8 mouse cellular contexts compared by ENCODE assay signal in genomic region chr5:73854025-73854773, GRCm38 (mm10).
DNase-seq lines count a peak whose midpoint lies in the region; ATAC-seq lines count a peak whose summit lies in the region.

No protein-coding gene starts in this region.

- 0 out of 2 replicates have a peak, but pooled peaks cover 4% of the 10 kb centered on the region for H3K4me1 ChIP-seq in hindbrain, embryonic 14.5 days (replicated peaks; ENCODE audit: control insufficient read depth, insufficient read depth, low read length)

- H3K4me2 ChIP-seq in hindbrain, embryonic 14.5 days (replicated peaks): peak overlapping the region; percentile 34

- no peak overlapping the region for H3K27ac ChIP-seq in hindbrain, embryonic 14.5 days

- no peaks in the 10 kb centered on the region for H3K9me3 ChIP-seq in hindbrain, embryonic 14.5 days (ENCODE audit: control insufficient read depth, low read length)

- 49% methylated on average over 22 of the region's 22 CpGs for WGBS in hindbrain, embryonic 14.5 days

- no peak overlapping the region for H3K4me3 ChIP-seq in hindbrain, embryonic 14.5 days (replicated peaks; ENCODE audit: low read length)

- peak; percentile 93 for ATAC-seq in hindbrain, embryonic 14.5 days (ENCODE audit: low FRiP score)
- no peak for ATAC-seq in erythroid progenitor cell, adult 5-6 weeks (replicated peaks; ENCODE audit: low FRiP score, poor library complexity, severe bottlenecking)

- DNase-seq in adipocyte (ENCODE audit: low spot score): peak; percentile 96
- peak; percentile 73 to 76 for DNase-seq in cerebellum, postnatal 36 days
- DNase-seq in gastrocnemius, adult 18-20 months (ENCODE audit: low spot score): peak; percentile 77
- peak; percentile 93 for DNase-seq in hindbrain, embryonic 14.5 days (ENCODE audit: low spot score)
- peak; percentile 83 to 86 for DNase-seq in layer of hippocampus, postnatal 10 days (ENCODE audit: low spot score in 2 of 2)
- DNase-seq in lung, postnatal 14 days: peak; percentile 81
- peak; percentile 61 for DNase-seq in retina, postnatal 7 days (ENCODE audit: low read depth, low spot score)

- H3K36me3 ChIP-seq in hindbrain, embryonic 14.5 days (replicated peaks; ENCODE audit: control insufficient read depth, insufficient read depth): no peaks in the 10 kb centered on the region

- 0 out of 2 replicates have a peak, but pooled peaks cover 4% of the 10 kb centered on the region for H3K27me3 ChIP-seq in hindbrain, embryonic 14.5 days (ENCODE audit: control insufficient read depth, insufficient read depth, low read length)

- H3K9ac ChIP-seq in hindbrain, embryonic 14.5 days: peak overlapping the region; percentile 41
